Mouse (Mus musculus): ENCODE data around the gene Nmnat3. TPM values are rescaled to one million over a fixed set of nuclear protein-coding genes. Genes with fewer than 3 reads are reported as not detected.

Nmnat3 gene
- total RNA-seq, 2 experiments from 2014 or later: 14.5 to 16.4 TPM

GRCm38 (mm10) chr9:98307011-98307410 is 19.8 kb downstream of the Nmnat3 start:
- DNase-seq (ENCODE audit: low spot score in 2 of 2): no peak

- no peak for DNase-seq (ENCODE audit: low spot score in 2 of 2)
These were observed 24.2 kb downstream of the Nmnat3 start for GRCm38 (mm10) chr9:98311316-98311965.

- DNase-seq (ENCODE audit: low spot score in 2 of 2): no peak
These were observed 25.6 kb downstream of the Nmnat3 start for GRCm38 (mm10) chr9:98312622-98313374.

- no peak for DNase-seq (ENCODE audit: low spot score in 2 of 2)
These were observed 26.4 kb downstream of the Nmnat3 start for GRCm38 (mm10) chr9:98313587-98313986.

GRCm38 (mm10) chr9:98314059-98314650 is 26.9 kb downstream of the Nmnat3 start:
- DNase-seq (ENCODE audit: low spot score in 2 of 2): no peak

- no peak for DNase-seq (ENCODE audit: low spot score in 2 of 2)
These were observed 30.7 kb downstream of the Nmnat3 start for GRCm38 (mm10) chr9:98317897-98318296.

GRCm38 (mm10) chr9:98318875-98319274 is 31.6 kb downstream of the Nmnat3 start:
- no peak for DNase-seq (ENCODE audit: low spot score in 2 of 2)

GRCm38 (mm10) chr9:98320785-98321184 is 33.5 kb downstream of the Nmnat3 start:
- no peak for DNase-seq (ENCODE audit: low spot score in 2 of 2)

- DNase-seq (ENCODE audit: low spot score in 2 of 2): no peak
These were observed 38.9 kb downstream of the Nmnat3 start for GRCm38 (mm10) chr9:98326088-98326487.

GRCm38 (mm10) chr9:98328415-98329176 is 41.4 kb downstream of the Nmnat3 start:
- no peak for DNase-seq (ENCODE audit: low spot score in 2 of 2)

GRCm38 (mm10) chr9:98329274-98330105 is 42.3 kb downstream of the Nmnat3 start:
- DNase-seq (ENCODE audit: low spot score in 2 of 2): no peak

- DNase-seq (ENCODE audit: low spot score in 2 of 2): no peak
These were observed 46.1 kb downstream of the Nmnat3 start for GRCm38 (mm10) chr9:98333219-98333754.

- no peak for DNase-seq (ENCODE audit: low spot score in 2 of 2)
These were observed 50.9 kb downstream of the Nmnat3 start for GRCm38 (mm10) chr9:98337881-98338769.

GRCm38 (mm10) chr9:98339971-98340370 is 52.7 kb downstream of the Nmnat3 start:
- no peak for DNase-seq (ENCODE audit: low spot score in 2 of 2)

GRCm38 (mm10) chr9:98340427-98340826 is 53.2 kb downstream of the Nmnat3 start:
- DNase-seq (ENCODE audit: low spot score in 2 of 2): no peak

- no peak for DNase-seq (ENCODE audit: low spot score in 2 of 2)
These were observed 58.6 kb downstream of the Nmnat3 start for GRCm38 (mm10) chr9:98345840-98346239.

- DNase-seq (ENCODE audit: low spot score in 2 of 2): no peak
These were observed 59.0 kb downstream of the Nmnat3 start for GRCm38 (mm10) chr9:98346240-98346639.

- DNase-seq (ENCODE audit: low spot score in 2 of 2): no peak
These were observed 59.8 kb downstream of the Nmnat3 start for GRCm38 (mm10) chr9:98347021-98347420.

Measured in adrenal gland, postnatal 4 days (tissue).